Mouse (Mus musculus) heart, adult 2 months (tissue): ENCODE measurements around the gene Apoa1.

Experiments used
- CTCF ChIP-seq: fragments of 200-600 bp; IDR thresholded peaks from 2 replicates; pipeline ENCODE4 v1.8.1; 2022; ENCODE audit warnings: antibody characterized with exemption, mild to moderate bottlenecking, moderate library complexity
- POLR2A ChIP-seq: fragments of 200-500 bp; IDR thresholded peaks from 2 replicates; pipeline ENCODE4 v1.6.1; 2011; ENCODE audit warnings: mild to moderate bottlenecking, low read depth, low read length, control low read depth; ENCODE audit not compliant: insufficient read depth

DNA sequence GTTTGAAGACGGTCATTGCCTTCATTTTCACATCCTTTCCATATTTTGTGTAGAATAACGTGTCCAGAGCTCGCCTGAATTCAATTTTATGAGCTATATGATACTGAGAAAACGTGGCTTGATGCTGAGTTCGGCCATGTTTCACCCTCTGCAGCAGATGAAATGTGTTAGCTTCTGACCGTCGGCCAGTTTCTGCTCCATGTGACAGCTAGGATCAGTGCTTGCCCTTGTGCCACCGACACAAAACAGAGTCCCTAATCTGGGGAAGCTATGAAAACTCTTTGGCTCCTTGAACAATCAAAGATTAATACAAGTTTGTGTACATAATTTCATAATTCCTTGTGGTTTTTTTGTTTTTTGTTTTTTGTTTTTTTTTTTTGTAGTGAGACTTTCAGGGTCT is 37.1 kb upstream of the Apoa1 start:
- TF ChIP-seq CTCF (no peak), POLR2A (no peak)
